Mouse (Mus musculus) kidney, adult 11 months (tissue): ENCODE measurements at regions not wholly inside any gene's neighbourhood (a gene's known extent, or its start where the extent isn't known, plus 50 kb on each side); places are given as distances from the start of the nearest gene placed in this dataset.

ENCODE experiments used
- DNase-seq: peaks from one replicate; pipeline ENCODE4 v3.0.0; 2022

DNA sequence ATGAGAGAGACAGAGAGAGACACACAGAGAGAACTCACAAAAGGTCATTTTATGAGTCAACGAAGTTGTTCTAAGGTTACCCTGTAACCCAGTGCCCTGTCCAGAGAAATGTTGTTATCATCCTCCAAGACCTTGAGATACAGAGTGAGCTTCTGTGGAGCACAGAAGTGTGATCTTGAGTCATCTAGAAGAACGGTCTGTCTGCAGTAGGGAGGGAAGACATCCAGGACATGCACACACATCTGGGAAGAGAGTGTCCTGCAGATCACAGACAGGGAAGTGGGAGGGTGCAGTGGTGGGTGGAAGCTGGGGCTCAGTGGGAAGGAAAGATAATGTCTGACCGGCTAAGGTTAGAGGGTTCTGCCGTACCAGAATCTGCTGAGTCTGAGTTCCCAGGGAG, 155.3 kb downstream of the Fam169b start:
- no peak for DNase-seq

DNA sequence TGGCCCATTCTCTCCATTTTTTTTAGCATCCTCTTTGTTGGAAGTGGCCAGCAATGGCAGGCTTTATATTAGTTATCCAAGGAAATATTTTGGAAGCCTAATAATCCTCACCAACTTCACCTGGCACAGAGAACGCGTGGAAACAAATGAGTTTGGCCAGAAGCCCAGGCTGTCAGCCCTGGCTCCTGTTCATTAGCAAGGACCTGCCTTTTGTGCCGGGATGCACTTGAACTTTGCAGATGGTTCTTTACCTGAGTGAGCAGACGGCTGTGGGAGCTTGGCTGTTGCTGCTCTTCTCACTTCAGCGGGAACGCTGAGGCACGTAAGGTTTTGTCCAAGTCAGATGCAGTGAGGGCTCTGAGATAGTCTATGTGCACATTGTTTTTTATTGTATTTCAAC, 142.3 kb downstream of the Fam169b start:
- no peak for DNase-seq

DNA sequence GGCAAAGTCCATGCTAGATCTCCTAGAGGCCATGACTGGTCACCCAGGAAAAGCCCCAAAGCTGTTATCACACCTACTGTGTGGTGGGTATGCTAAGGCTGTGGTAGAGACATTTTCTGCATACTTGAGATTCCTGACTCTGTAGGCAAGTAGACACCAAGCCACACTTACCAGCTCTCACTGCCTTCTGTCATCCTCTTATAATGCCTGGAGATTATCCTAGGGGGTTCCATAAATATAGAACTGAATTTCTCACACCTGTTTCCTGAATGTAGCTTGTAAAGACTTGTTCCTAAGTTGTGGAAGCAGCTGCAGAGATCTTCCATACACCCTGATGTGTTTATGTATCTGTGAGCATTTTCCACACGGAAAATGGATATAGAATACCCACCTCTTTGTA, 139.1 kb downstream of the Fam169b start:
- no peak for DNase-seq
